Mouse (Mus musculus): ENCODE results near the gene Cenpp. TPM values are rescaled to one million over a fixed set of nuclear protein-coding genes. Genes with fewer than 3 reads are reported as not detected.

Cenpp gene
- polyA plus RNA-seq, 1 experiment from 2014 or later = 24.7 TPM

GRCm38 (mm10) chr13:49584307-49585005 lies 68.1 kb downstream of the Cenpp start:
- H3K4me2 ChIP-seq (replicated peaks) = no peak overlapping the region
- 69% methylated on average over 8 of the region's 8 CpGs for WGBS
- H3K36me3 ChIP-seq = no peaks in the 10 kb centered on the region
- no peak overlapping the region for H3K9ac ChIP-seq
- H3K27ac ChIP-seq = no peak overlapping the region
- H3K9me3 ChIP-seq = no peaks in the 10 kb centered on the region
- no peaks in the 10 kb centered on the region for H3K4me1 ChIP-seq (replicated peaks)
- H3K27me3 ChIP-seq (replicated peaks) = no peaks in the 10 kb centered on the region
- ATAC-seq = no peak
- no peak overlapping the region for H3K4me3 ChIP-seq (replicated peaks)

- Histone ChIP-seq H3K9ac (no peak overlapping the region), H3K4me1 (replicated peaks) (no peaks in the 10 kb centered on the region), H3K4me3 (replicated peaks) (no peak overlapping the region), H3K4me2 (replicated peaks) (no peak overlapping the region), H3K36me3 (no peaks in the 10 kb centered on the region), H3K9me3 (no peaks in the 10 kb centered on the region), H3K27me3 (replicated peaks) (no peaks in the 10 kb centered on the region), H3K27ac (no peak overlapping the region)
- ATAC-seq = no peak
These were observed 68.7 kb downstream of the Cenpp start for GRCm38 (mm10) chr13:49583859-49584258.

GRCm38 (mm10) chr13:49581541-49582530 lies 70.7 kb downstream of the Cenpp start, which contains the start of gene Omd:
Gene Omd (plus strand): TSS chr13:49582462.
- Histone ChIP-seq H3K9ac (no peak within 1 kb of the TSS), H3K4me1 (replicated peaks) (no peaks in the 10 kb centered on the region), H3K4me3 (replicated peaks) (no peak within 1 kb of the TSS), H3K4me2 (replicated peaks) (0 out of 2 replicates have a peak within 1 kb of the TSS, but pooled peaks have one; percentile 4), H3K9me3 (no peaks in the 10 kb centered on the region), H3K27me3 (replicated peaks) (no peaks in the 10 kb centered on the region), H3K36me3 (no peaks in the 10 kb centered on the region), H3K27ac (peak within 1 kb of the TSS; percentile 67)
- 39% methylated on average over 8 of the region's 8 CpGs for WGBS
- ATAC-seq = peak; percentile 69

GRCm38 (mm10) chr13:49571418-49571817 lies 81.2 kb downstream of the Cenpp start:
- Histone ChIP-seq H3K36me3 (no peaks in the 10 kb centered on the region), H3K4me2 (replicated peaks) (no peak overlapping the region), H3K4me1 (replicated peaks) (no peaks in the 10 kb centered on the region), H3K27ac (no peak overlapping the region), H3K9ac (no peak overlapping the region), H3K4me3 (replicated peaks) (no peak overlapping the region), H3K27me3 (replicated peaks) (no peaks in the 10 kb centered on the region), H3K9me3 (no peaks in the 10 kb centered on the region)
- WGBS = 68% methylated on average over 2 of the region's 2 CpGs
- no peak for ATAC-seq

GRCm38 (mm10) chr13:49570371-49570770 lies 82.2 kb downstream of the Cenpp start:
- no peaks in the 10 kb centered on the region for H3K4me1 ChIP-seq (replicated peaks)
- no peak overlapping the region for H3K4me2 ChIP-seq (replicated peaks)

GRCm38 (mm10) chr13:49564347-49564746 lies 88.2 kb downstream of the Cenpp start:
- Histone ChIP-seq H3K27ac (no peak overlapping the region), H3K27me3 (replicated peaks) (no peaks in the 10 kb centered on the region), H3K4me3 (replicated peaks) (no peak overlapping the region), H3K4me2 (replicated peaks) (no peak overlapping the region), H3K9ac (no peak overlapping the region), H3K9me3 (no peaks in the 10 kb centered on the region), H3K4me1 (replicated peaks) (no peaks in the 10 kb centered on the region), H3K36me3 (no peaks in the 10 kb centered on the region)
- WGBS = 91% methylated on average over 1 of the region's 1 CpGs
- no peak for ATAC-seq

More at GRCm38 (mm10) chr13:49570371-49570770, 82.2 kb downstream of the Cenpp start:
- Histone ChIP-seq H3K9me3 (no peaks in the 10 kb centered on the region), H3K27ac (no peak overlapping the region), H3K27me3 (replicated peaks) (no peaks in the 10 kb centered on the region), H3K9ac (no peak overlapping the region), H3K36me3 (no peaks in the 10 kb centered on the region), H3K4me3 (replicated peaks) (no peak overlapping the region)
- 68% methylated on average over 3 of the region's 3 CpGs for WGBS
- ATAC-seq = no peak

GRCm38 (mm10) chr13:49560886-49561285 lies 91.7 kb downstream of the Cenpp start:
- no peak overlapping the region for H3K4me2 ChIP-seq (replicated peaks)

GRCm38 (mm10) chr13:49559185-49559584 lies 93.4 kb downstream of the Cenpp start:
- H3K4me3 ChIP-seq (replicated peaks) = no peak overlapping the region
- H3K9me3 ChIP-seq = no peaks in the 10 kb centered on the region
- WGBS = 43% methylated on average over 2 of the region's 2 CpGs
- no peaks in the 10 kb centered on the region for H3K4me1 ChIP-seq (replicated peaks)
- H3K27ac ChIP-seq = no peak overlapping the region
- no peak for ATAC-seq
- H3K36me3 ChIP-seq = no peaks in the 10 kb centered on the region
- H3K4me2 ChIP-seq (replicated peaks) = no peak overlapping the region
- no peaks in the 10 kb centered on the region for H3K27me3 ChIP-seq (replicated peaks)
- no peak overlapping the region for H3K9ac ChIP-seq

More at GRCm38 (mm10) chr13:49560886-49561285, 91.7 kb downstream of the Cenpp start:
- Histone ChIP-seq H3K27me3 (replicated peaks) (no peaks in the 10 kb centered on the region), H3K9ac (no peak overlapping the region), H3K9me3 (no peaks in the 10 kb centered on the region), H3K36me3 (no peaks in the 10 kb centered on the region), H3K4me1 (replicated peaks) (no peaks in the 10 kb centered on the region), H3K4me3 (replicated peaks) (no peak overlapping the region), H3K27ac (no peak overlapping the region)
- 60% methylated on average over 2 of the region's 2 CpGs for WGBS
- ATAC-seq = no peak

- Histone ChIP-seq H3K36me3 (no peaks in the 10 kb centered on the region), H3K4me2 (replicated peaks) (no peak overlapping the region), H3K9ac (no peak overlapping the region), H3K27me3 (replicated peaks) (no peaks in the 10 kb centered on the region), H3K9me3 (no peaks in the 10 kb centered on the region), H3K27ac (no peak overlapping the region), H3K4me1 (replicated peaks) (no peaks in the 10 kb centered on the region), H3K4me3 (replicated peaks) (no peak overlapping the region)
- 52% methylated on average over 1 of the region's 1 CpGs for WGBS
- ATAC-seq = no peak
These were observed 95.7 kb downstream of the Cenpp start for GRCm38 (mm10) chr13:49556924-49557323.

- Histone ChIP-seq H3K9ac (no peak overlapping the region), H3K4me2 (replicated peaks) (no peak overlapping the region), H3K27me3 (replicated peaks) (no peaks in the 10 kb centered on the region), H3K4me3 (replicated peaks) (no peak overlapping the region), H3K9me3 (no peaks in the 10 kb centered on the region), H3K4me1 (replicated peaks) (no peaks in the 10 kb centered on the region), H3K36me3 (no peaks in the 10 kb centered on the region), H3K27ac (no peak overlapping the region)
- ATAC-seq = no peak
- 76% methylated on average over 1 of the region's 1 CpGs for WGBS
These were observed 96.4 kb downstream of the Cenpp start for GRCm38 (mm10) chr13:49556203-49556602.

- ATAC-seq = no peak
These were observed 98.1 kb downstream of the Cenpp start for GRCm38 (mm10) chr13:49554519-49554918.

GRCm38 (mm10) chr13:49549616-49550015 lies 103.0 kb downstream of the Cenpp start:
- Histone ChIP-seq H3K4me3 (replicated peaks) (no peak overlapping the region), H3K27ac (no peak overlapping the region), H3K4me1 (replicated peaks) (no peaks in the 10 kb centered on the region), H3K4me2 (replicated peaks) (no peak overlapping the region), H3K36me3 (no peaks in the 10 kb centered on the region), H3K9ac (no peak overlapping the region), H3K9me3 (no peaks in the 10 kb centered on the region), H3K27me3 (replicated peaks) (no peaks in the 10 kb centered on the region)
- no peak for ATAC-seq
- 85% methylated on average over 3 of the region's 3 CpGs for WGBS

More at GRCm38 (mm10) chr13:49554519-49554918, 98.1 kb downstream of the Cenpp start:
- Histone ChIP-seq H3K9me3 (no peaks in the 10 kb centered on the region), H3K4me1 (replicated peaks) (no peaks in the 10 kb centered on the region), H3K9ac (no peak overlapping the region), H3K4me2 (replicated peaks) (no peak overlapping the region), H3K4me3 (replicated peaks) (no peak overlapping the region), H3K27ac (no peak overlapping the region), H3K36me3 (no peaks in the 10 kb centered on the region), H3K27me3 (replicated peaks) (no peaks in the 10 kb centered on the region)
- WGBS = 86% methylated on average over 5 of the region's 5 CpGs

Measured in intestine, embryonic 15.5 days (tissue).